Mouse (Mus musculus) small intestine, adult 2 months (tissue): ENCODE data around the gene D930007J09Rik. TPM values are rescaled to one million over a fixed set of nuclear protein-coding genes. Genes with fewer than 3 reads are reported as not detected.

ENCODE experiments used
- H3K27ac ChIP-seq: fragments of 200-500 bp; 2 replicates; pipeline ENCODE4 v1.5.1; 2012; ENCODE audit warnings: low read depth, low read length, control low read depth, inconsistent platforms; ENCODE audit not compliant: insufficient read depth
- H3K27me3 ChIP-seq: fragments of 200-500 bp; 2 replicates; pipeline ENCODE4 v1.6.1; 2012; ENCODE audit warnings: mild to moderate bottlenecking, moderate library complexity, low read length, inconsistent platforms; ENCODE audit not compliant: control insufficient read depth, insufficient read depth
- H3K36me3 ChIP-seq: fragments of 200-500 bp; 2 replicates; pipeline ENCODE4 v1.6.1; 2012; ENCODE audit warnings: mild to moderate bottlenecking, low read length, control low read depth, inconsistent platforms; ENCODE audit not compliant: control insufficient read depth, insufficient read depth
- H3K4me1 ChIP-seq: fragments of 200-500 bp; 2 replicates; pipeline ENCODE4 v1.6.1; 2012; ENCODE audit warnings: low read length, inconsistent platforms, mixed read lengths; ENCODE audit not compliant: control insufficient read depth, insufficient read depth, insufficient read length
- H3K4me3 ChIP-seq: fragments of 200-500 bp; 2 replicates; pipeline ENCODE4 v1.5.1; 2012; ENCODE audit warnings: low read depth, mild to moderate bottlenecking, control low read depth, inconsistent platforms, low read length, moderate library complexity
- CTCF ChIP-seq: fragments of 200-500 bp; IDR thresholded peaks from 2 replicates; pipeline ENCODE4 v1.5.1; 2012; ENCODE audit warnings: low read depth, mild to moderate bottlenecking, control low read depth, inconsistent platforms, low read length, moderate library complexity, mixed read lengths; ENCODE audit not compliant: insufficient replicate concordance, insufficient read length; ENCODE audit errors: extremely low read depth
- POLR2A ChIP-seq: fragments of 200-500 bp; IDR thresholded peaks from 2 replicates; pipeline ENCODE4 v1.6.1; 2012; ENCODE audit warnings: low read depth, mild to moderate bottlenecking, control low read depth, inconsistent platforms, low read length, moderate library complexity
- WGBS: fragments of 180-500 bp; shearing (Covaris S2); methylation state at CpG from one replicate; pipeline ENCODE4 v1.1.7; 2018; 5-methylcytosine and 5-hydroxymethylcytosine counted together
- polyA plus RNA-seq: library from polyadenylated mRNA; depleted of rRNA; stranded (reverse); fragments of >200 nt; gene quantifications from 2 replicates; pipeline ENCODE4 v1.2.3, GENCODE M21; 2012; rRNA removed

The D930007J09Rik gene
- polyA plus RNA-seq: not detected in 2 replicates

- TF ChIP-seq CTCF: no peak
- under 1% methylated on average over 94 of the region's 95 CpGs for WGBS
- peak within 1 kb of the TSS; percentile 75 for H3K27ac ChIP-seq
- H3K4me1 ChIP-seq: peaks cover 4% of the 10 kb centered on the region; the same call in 1 of the 2 replicates
- peaks cover 5% of the 10 kb centered on the region; the same call in 1 of the 2 replicates for H3K36me3 ChIP-seq
- peak within 1 kb of the TSS; percentile 81 for H3K4me3 ChIP-seq
- no peaks in the 10 kb centered on the region for H3K27me3 ChIP-seq
Observed at GRCm38 (mm10) chr13:32802259-32803081, at the start of gene D930007J09Rik. TSS of gene D930007J09Rik (minus strand) at chr13:32802849.

GRCm38 (mm10) chr13:32851967-32852366 lies 49.3 kb upstream of the D930007J09Rik start:
- peak overlapping the region; percentile 87 for H3K27ac ChIP-seq
- 5% methylated on average over 7 of the region's 7 CpGs for WGBS
- peak; percentile 65; the same call in 1 of the 2 replicates for TF ChIP-seq CTCF
- TF ChIP-seq POLR2A: no peak
- no peaks in the 10 kb centered on the region for H3K27me3 ChIP-seq
- peaks cover 13% of the 10 kb centered on the region for H3K36me3 ChIP-seq
- peaks cover 17% of the 10 kb centered on the region; the same call in 1 of the 2 replicates for H3K4me1 ChIP-seq
- H3K4me3 ChIP-seq: no peak overlapping the region

GRCm38 (mm10) chr13:32850668-32851404 lies 48.2 kb upstream of the D930007J09Rik start, which contains the start of gene Serpinb1a:
TSS of gene Serpinb1a (minus strand) at chr13:32851185.
- peak within 1 kb of the TSS; percentile 97 for H3K27ac ChIP-seq
- peak within 1 kb of the TSS; percentile 70 for H3K4me3 ChIP-seq
- H3K27me3 ChIP-seq: no peaks in the 10 kb centered on the region
- TF ChIP-seq CTCF: no peak
- peak; percentile 98 for TF ChIP-seq POLR2A
- 6% methylated on average over 10 of the region's 10 CpGs for WGBS
- H3K4me1 ChIP-seq: peaks cover 18% of the 10 kb centered on the region; the same call in 1 of the 2 replicates
- peaks cover 20% of the 10 kb centered on the region for H3K36me3 ChIP-seq

DNA sequence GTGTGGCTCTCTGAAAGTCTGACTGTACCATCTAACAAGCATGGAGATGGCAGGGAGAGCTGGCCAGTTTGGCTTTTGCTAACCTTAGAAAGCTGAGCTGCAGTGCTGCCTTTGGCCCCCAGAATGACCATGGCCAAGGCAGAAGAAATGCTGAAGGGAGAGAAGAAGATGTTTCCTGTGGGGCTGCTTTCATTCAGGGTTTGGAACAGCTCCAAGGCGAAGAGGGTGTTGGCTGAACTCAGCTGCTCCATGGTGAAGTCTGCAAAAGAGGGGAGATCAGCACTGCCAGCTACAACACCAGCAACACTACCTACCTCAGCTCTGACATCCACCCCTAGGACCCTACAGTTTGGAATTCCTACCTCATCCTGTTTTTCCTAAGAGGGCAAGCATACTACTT lies 47.5 kb upstream of the D930007J09Rik start:
- peak overlapping the region; percentile 97 for H3K27ac ChIP-seq
- peak overlapping the region; percentile 70 for H3K4me3 ChIP-seq
- H3K36me3 ChIP-seq: peaks cover 27% of the 10 kb centered on the region
- no peaks in the 10 kb centered on the region for H3K27me3 ChIP-seq
- H3K4me1 ChIP-seq: peaks cover 20% of the 10 kb centered on the region; the same call in 1 of the 2 replicates
- TF ChIP-seq POLR2A: no peak; the same call in 1 of the 2 replicates
- no peak for TF ChIP-seq CTCF
- 10% methylated on average over 1 of the region's 1 CpGs for WGBS

GRCm38 (mm10) chr13:32849531-32850123 lies 47.0 kb upstream of the D930007J09Rik start:
- peak overlapping the region; percentile 70 for H3K4me3 ChIP-seq
- H3K27me3 ChIP-seq: no peaks in the 10 kb centered on the region
- peak overlapping the region; percentile 97 for H3K27ac ChIP-seq

GRCm38 (mm10) chr13:32849092-32849491 lies 46.4 kb upstream of the D930007J09Rik start:
- no peaks in the 10 kb centered on the region for H3K27me3 ChIP-seq
- H3K27ac ChIP-seq: peak overlapping the region; percentile 97
- TF ChIP-seq POLR2A: no peak
- no peak for TF ChIP-seq CTCF
- peaks cover 20% of the 10 kb centered on the region; the same call in 1 of the 2 replicates for H3K4me1 ChIP-seq
- peaks cover 35% of the 10 kb centered on the region for H3K36me3 ChIP-seq
- 5% methylated on average over 4 of the region's 4 CpGs for WGBS
- H3K4me3 ChIP-seq: no peak overlapping the region

More at GRCm38 (mm10) chr13:32849531-32850123, 47.0 kb upstream of the D930007J09Rik start:
- Histone ChIP-seq H3K36me3 (peaks cover 32% of the 10 kb centered on the region), H3K4me1 (peaks cover 20% of the 10 kb centered on the region; the same call in 1 of the 2 replicates)
- TF ChIP-seq POLR2A (no peak), CTCF (no peak)
